ENCODE assay signal across 33 mouse cellular contexts in the genomic region with DNA sequence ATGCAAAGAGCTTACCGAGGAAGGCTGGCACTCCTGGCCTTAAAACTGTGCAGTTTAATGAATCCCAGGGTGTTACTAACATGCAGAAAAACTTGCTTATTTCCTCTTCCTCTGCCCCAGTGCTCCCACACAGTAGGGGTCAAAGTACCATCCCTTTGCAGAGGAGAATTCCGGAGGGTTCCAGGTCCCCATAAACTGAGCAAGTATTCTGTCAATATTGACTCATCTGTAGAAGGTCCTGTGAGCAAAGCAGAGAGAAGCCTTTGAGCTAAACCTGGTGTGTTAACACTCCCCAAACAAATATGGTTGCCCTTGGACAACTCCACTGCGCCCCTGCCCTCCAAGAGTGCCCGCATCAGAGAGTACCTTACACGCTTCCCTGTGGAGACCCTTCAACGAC. TPM values are rescaled to one million over a fixed set of nuclear protein-coding genes. Genes with fewer than 3 reads are reported as not detected.
DNase-seq lines count a peak whose midpoint lies in the region; ATAC-seq and TF ChIP-seq lines count a peak whose summit lies in the region.
"Had no signal": no experiment of that assay in that cellular context is flagged by ENCODE, and none has a peak within 500 bp of the region (broad histone marks: within the 10 kb centered on the region; RNA-seq: fewer than 3 reads in every experiment).

No protein-coding gene starts in this region.

- no peaks in the 10 kb centered on the region for H3K9me3 ChIP-seq in liver, embryonic 12.5 days (replicated peaks)
- H3K9me3 ChIP-seq in liver, postnatal 0 days (ENCODE audit: low read length), result no peaks in the 10 kb centered on the region
- H3K9me3 ChIP-seq in midbrain, embryonic 10.5 days (replicated peaks), result no peaks in the 10 kb centered on the region
- H3K9me3 ChIP-seq: embryonic facial prominence, embryonic 13.5 days; forebrain, embryonic 10.5 days; heart, embryonic 10.5 days; limb, embryonic 12.5 days had no signal

- DNase-seq in urinary bladder, postnatal 25 days (ENCODE audit: low spot score), result peak; percentile 7
- no peak for DNase-seq in urinary bladder, adult 2 months (ENCODE audit: low spot score)
- no peak for DNase-seq in liver, postnatal 0 days
- DNase-seq in yolk sac, embryonic 10.5 days (ENCODE audit: low spot score), result peak; percentile 43
- no peak for DNase-seq in gastrocnemius, adult 18-20 months (ENCODE audit: low spot score)
- DNase-seq in midbrain, embryonic 10.5 days (ENCODE audit: low spot score), result no peak
- DNase-seq in left cerebral cortex, adult 11 months (ENCODE audit: low spot score), result no peak
- DNase-seq: adrenal gland, postnatal 25 days; cerebellum, adult 18-20 months; cerebellum, postnatal 10 days; forebrain, postnatal 0 days; gastrocnemius, postnatal 10 days; heart, adult 11 months; heart, postnatal 4 days; kidney, adult 8-10 months; kidney, postnatal 10 days; lung, adult 2 months; lung, postnatal 10 days; midbrain, embryonic 14.5 days; right cerebral cortex, adult 18-20 months; spleen, adult 18-20 months; thymus, postnatal 14 days had no signal

- H3K36me3 ChIP-seq in liver, embryonic 12.5 days, result no peaks in the 10 kb centered on the region
- H3K36me3 ChIP-seq in liver, postnatal 0 days (replicated peaks; ENCODE audit: insufficient read depth, low read length), result no peaks in the 10 kb centered on the region
- H3K36me3 ChIP-seq in midbrain, embryonic 10.5 days, result no peaks in the 10 kb centered on the region
- H3K36me3 ChIP-seq: embryonic facial prominence, embryonic 13.5 days; forebrain, embryonic 10.5 days; heart, embryonic 10.5 days; limb, embryonic 12.5 days had no signal

- H3K9ac ChIP-seq in liver, embryonic 12.5 days, result no peak overlapping the region
- H3K9ac ChIP-seq in liver, postnatal 0 days (replicated peaks), result no peak overlapping the region
- H3K9ac ChIP-seq: embryonic facial prominence, embryonic 13.5 days; forebrain, postnatal 0 days; hindbrain, embryonic 14.5 days; limb, embryonic 12.5 days had no signal

- no peaks in the 10 kb centered on the region for H3K4me1 ChIP-seq in liver, embryonic 12.5 days
- H3K4me1 ChIP-seq in liver, postnatal 0 days (ENCODE audit: insufficient read depth), result no peaks in the 10 kb centered on the region
- no peaks in the 10 kb centered on the region for H3K4me1 ChIP-seq in midbrain, embryonic 10.5 days
- H3K4me1 ChIP-seq: limb, embryonic 12.5 days had no signal

- H3K4me2 ChIP-seq in liver, embryonic 12.5 days, result no peak overlapping the region
- peak overlapping the region; percentile 46 for H3K4me2 ChIP-seq in liver, postnatal 0 days (ENCODE audit: low read depth, low read length)
- H3K4me2 ChIP-seq: embryonic facial prominence, embryonic 13.5 days; hindbrain, embryonic 14.5 days; limb, embryonic 12.5 days had no signal

- H3K27me3 ChIP-seq in liver, embryonic 12.5 days (replicated peaks), result no peaks in the 10 kb centered on the region
- H3K27me3 ChIP-seq in liver, postnatal 0 days (ENCODE audit: insufficient read depth, low read length), result no peaks in the 10 kb centered on the region
- H3K27me3 ChIP-seq in midbrain, embryonic 10.5 days (ENCODE audit: low read depth, poor library complexity, severe bottlenecking), result no peaks in the 10 kb centered on the region
- H3K27me3 ChIP-seq: embryonic facial prominence, embryonic 13.5 days; limb, embryonic 12.5 days had no signal

- TF ChIP-seq CTCF in liver, postnatal 0 days (IDR thresholded peaks at IDR 0.05; ENCODE audit: low read depth), result no peak

- peak; percentile 55 for ATAC-seq in liver, embryonic 12.5 days
- ATAC-seq in liver, postnatal 0 days, result peak; percentile 33; the same call in 1 of the 2 replicates
- ATAC-seq: forebrain, postnatal 0 days had no signal

- 61% methylated on average over 6 of the region's 6 CpGs for WGBS in liver, embryonic 12.5 days (ENCODE audit: insufficient replicate concordance)
- WGBS in liver, postnatal 0 days (ENCODE audit: insufficient replicate concordance), result 39% methylated on average over 6 of the region's 6 CpGs
- 78% methylated on average over 6 of the region's 6 CpGs for WGBS in midbrain, embryonic 10.5 days

- TF ChIP-seq EP300 in liver, postnatal 0 days (IDR thresholded peaks at IDR 0.05; ENCODE audit: low read depth), result no peak

- no peak overlapping the region for H3K4me3 ChIP-seq in liver, embryonic 12.5 days
- H3K4me3 ChIP-seq in liver, postnatal 0 days (ENCODE audit: low read depth, low read length), result no peak overlapping the region
- H3K4me3 ChIP-seq in midbrain, embryonic 10.5 days, result no peak overlapping the region
- H3K4me3 ChIP-seq: embryonic facial prominence, embryonic 13.5 days; forebrain, embryonic 10.5 days; heart, embryonic 10.5 days; left cerebral cortex, adult 2 months; limb, embryonic 12.5 days had no signal

- H3K27ac ChIP-seq in liver, embryonic 12.5 days, result no peak overlapping the region
- no peak overlapping the region for H3K27ac ChIP-seq in liver, postnatal 0 days (ENCODE audit: low read depth)
- no peak overlapping the region for H3K27ac ChIP-seq in midbrain, embryonic 10.5 days (replicated peaks)
- H3K27ac ChIP-seq: embryonic facial prominence, embryonic 13.5 days; forebrain, embryonic 10.5 days; heart, embryonic 10.5 days; hindbrain, embryonic 14.5 days; left cerebral cortex, adult 2 months; limb, embryonic 12.5 days; macrophage had no signal

RNA-seq across cellular contexts. Expression of a gene that starts 40.1 kb away (rescaled TPM):
- 0.01 TPM in 1 of 2 replicates, not detected in the other for polyA plus RNA-seq in urinary bladder, adult 2 months (2012; rRNA removed)
- 0.06 and 0.08 TPM in 2 replicates for polyA plus RNA-seq in liver, embryonic 12.5 days (2016; fragmentation: Nextera tagmentation; extraction: Ambion mirVana)
- not detected in 2 replicates for polyA plus RNA-seq in liver, postnatal 0 days (2015; fragmentation: Nextera tagmentation; extraction: Ambion mirVana)
- not detected for total RNA-seq in gastrocnemius, adult 18-20 months (2021)
- polyA plus RNA-seq in midbrain, embryonic 10.5 days (2016; fragmentation: Nextera tagmentation; extraction: Ambion mirVana), result 3.0 and 3.3 TPM in 2 replicates
- total RNA-seq: adrenal gland, postnatal 25 days; gastrocnemius, postnatal 10 days; megakaryocyte-erythroid progenitor cell, adult 5-6 weeks; monocyte, adult 5-6 weeks; neutrophil, adult 5-6 weeks had no signal
- polyA plus RNA-seq: macrophage had no signal

Comparison
In these comparisons a context has a peak if more than half of its experiments do, and no peak if none do; other contexts are left out.
1. DNase-seq: peak in urinary bladder, postnatal 25 days (single experiment) and yolk sac, embryonic 10.5 days (single experiment); none in urinary bladder, adult 2 months (single experiment), liver, postnatal 0 days (single experiment), gastrocnemius, adult 18-20 months (single experiment), midbrain, embryonic 10.5 days (single experiment) and left cerebral cortex, adult 11 months (single experiment).